Mouse (Mus musculus) lung, embryonic 14.5 days (tissue): ENCODE results near the gene Lrch4. TPM values are rescaled to one million over a fixed set of nuclear protein-coding genes. Genes with fewer than 3 reads are reported as not detected.

Source experiments
- ATAC-seq: fragments of 200-750 bp; cut with Nextera tagmentation; 2 replicates; pipeline ENCODE4 v1.8.0; 2017; ENCODE audit warnings: mild to moderate bottlenecking, moderate TSS enrichment, moderate library complexity; ENCODE audit not compliant: insufficient read depth
- DNase-seq: peaks from one replicate; pipeline ENCODE4 v3.0.0-alpha.2; 2015
- H3K27ac ChIP-seq: fragments of 300-500 bp; sonication (generic); 2 replicates; pipeline ENCODE4 v1.5.1; 2014; ENCODE audit warnings: low read depth, mild to moderate bottlenecking, moderate library complexity
- H3K27me3 ChIP-seq: fragments of 300-500 bp; sonication (generic); 2 replicates; pipeline ENCODE4 v1.6.1; 2014; ENCODE audit warnings: low read length, control low read depth; ENCODE audit not compliant: insufficient read depth
- H3K36me3 ChIP-seq: fragments of 300-500 bp; sonication (generic); 2 replicates; pipeline ENCODE4 v1.6.1; 2014; ENCODE audit warnings: control low read depth; ENCODE audit not compliant: insufficient read depth
- H3K4me1 ChIP-seq: fragments of 300-500 bp; sonication (generic); 2 replicates; pipeline ENCODE4 v1.6.1; 2014; ENCODE audit warnings: antibody characterized with exemption, control low read depth; ENCODE audit not compliant: insufficient read depth
- H3K4me2 ChIP-seq: fragments of 300-500 bp; sonication (generic); 2 replicates; pipeline ENCODE4 v1.6.1; 2014; ENCODE audit warnings: mild to moderate bottlenecking
- H3K4me3 ChIP-seq: fragments of 300-500 bp; sonication (generic); 2 replicates; pipeline ENCODE4 v1.5.1; 2014; ENCODE audit warnings: low read depth, low read length
- H3K9ac ChIP-seq: fragments of 300-500 bp; sonication (generic); 2 replicates; pipeline ENCODE4 v1.6.1; 2014
- H3K9me3 ChIP-seq: fragments of 300-500 bp; sonication (generic); 2 replicates; pipeline ENCODE4 v1.6.1; 2016; ENCODE audit warnings: low read depth, low read length, control low read depth
- CTCF ChIP-seq: IDR thresholded peaks from 2 replicates; pipeline ENCODE4 v1.5.1; 2016; ENCODE audit warnings: antibody characterized with exemption, low read depth
- WGBS: fragments of 180-500 bp; shearing (Covaris S2); extraction: QIAGEN DNeasy Blood & Tissue Kit; methylation state at CpG from one replicate; pipeline ENCODE4 v1.1.7; 2014; 5-methylcytosine and 5-hydroxymethylcytosine counted together
- polyA plus RNA-seq: library from polyadenylated mRNA; unstranded; fragments of >200 nt; fragmentation: Nextera tagmentation; extraction: Ambion mirVana; gene quantifications from 2 replicates; pipeline ENCODE4 v1.2.1, GENCODE M21; 2014

The Lrch4 gene
- polyA plus RNA-seq, 1 experiment from 2014 or later, result 40.5 TPM

- WGBS, result 34% methylated on average over 30 of the region's 30 CpGs
- Histone ChIP-seq H3K36me3 (0 out of 2 replicates have a peak, but pooled peaks cover 6% of the 10 kb centered on the region), H3K4me1 (peaks cover 5% of the 10 kb centered on the region; the same call in 1 of the 2 replicates), H3K27ac (peak overlapping the region; percentile 30; the same call in 1 of the 2 replicates), H3K4me3 (0 out of 2 replicates have a peak overlapping the region, but pooled peaks have one; percentile 8), H3K9me3 (no peaks in the 10 kb centered on the region), H3K27me3 (no peaks in the 10 kb centered on the region), H3K4me2 (peak overlapping the region; percentile 40), H3K9ac (no peak overlapping the region)
- ATAC-seq, result no peak
- TF ChIP-seq CTCF, result no peak
- peak; percentile 34 for DNase-seq
Measured at GRCm38 (mm10) chr5:137596601-137597261, 32.2 kb upstream of the Lrch4 start.

DNA sequence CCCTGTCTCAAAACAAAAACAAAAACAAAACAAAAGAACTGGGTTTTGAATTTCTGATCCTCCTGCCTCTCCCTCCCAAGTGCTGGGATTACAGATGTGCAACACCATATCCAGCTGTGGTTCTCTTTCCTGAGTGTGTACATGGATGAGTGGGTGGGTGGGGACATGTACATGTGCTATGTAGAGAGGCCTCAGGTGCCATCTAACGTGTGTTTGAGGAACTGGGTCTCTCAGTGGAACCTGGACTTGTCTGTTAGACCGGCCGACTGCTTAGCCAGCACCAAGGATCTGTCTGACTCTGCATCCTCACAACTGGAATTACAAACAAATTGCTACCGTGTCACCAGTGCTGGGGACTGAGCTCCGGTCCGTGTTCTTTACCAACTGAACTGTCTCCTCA is 31.3 kb upstream of the Lrch4 start:
- H3K9ac ChIP-seq, result no peak overlapping the region
- no peak for TF ChIP-seq CTCF
- ATAC-seq (no peak), DNase-seq (no peak)
- H3K27ac ChIP-seq, result no peak overlapping the region
- no peaks in the 10 kb centered on the region for H3K27me3 ChIP-seq
- H3K4me2 ChIP-seq, result no peak overlapping the region
- H3K4me1 ChIP-seq, result peaks cover 5% of the 10 kb centered on the region; the same call in 1 of the 2 replicates
- 92% methylated on average over 6 of the region's 6 CpGs for WGBS
- H3K9me3 ChIP-seq, result no peaks in the 10 kb centered on the region
- no peak overlapping the region for H3K4me3 ChIP-seq
- H3K36me3 ChIP-seq, result 0 out of 2 replicates have a peak, but pooled peaks cover 6% of the 10 kb centered on the region

DNA sequence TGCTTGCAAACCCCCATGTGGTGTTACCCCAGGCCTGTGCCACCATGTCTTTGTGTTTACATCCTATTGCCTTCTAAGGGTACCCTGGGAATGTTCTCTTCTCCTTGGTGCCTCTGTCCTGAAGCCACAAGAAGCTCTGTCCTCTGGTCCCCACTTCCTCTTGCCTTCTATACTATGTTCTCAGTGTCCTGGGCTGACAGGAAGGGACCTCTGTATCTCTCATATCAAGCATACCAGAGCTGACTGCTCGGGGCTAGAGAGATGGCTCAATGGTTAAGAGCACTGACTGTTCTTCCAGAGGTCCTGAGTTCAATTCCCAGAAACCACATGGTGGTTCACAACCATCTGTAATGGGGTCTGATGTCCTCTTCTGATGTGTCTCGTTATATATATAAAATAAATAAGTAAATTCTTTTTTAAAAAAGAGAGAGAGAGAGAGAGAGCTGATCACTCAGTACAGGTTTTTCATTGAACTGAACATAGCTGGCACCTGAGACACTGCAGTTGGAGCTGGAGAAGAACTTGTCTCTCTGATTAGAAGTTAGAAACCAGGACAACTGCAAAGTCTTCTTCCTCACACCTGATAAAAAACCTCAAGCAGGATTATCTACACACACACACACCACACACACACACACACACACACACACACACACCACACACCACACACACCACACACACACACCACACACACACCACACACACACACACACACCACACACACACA is 30.7 kb upstream of the Lrch4 start:
- TF ChIP-seq CTCF, result no peak

DNA sequence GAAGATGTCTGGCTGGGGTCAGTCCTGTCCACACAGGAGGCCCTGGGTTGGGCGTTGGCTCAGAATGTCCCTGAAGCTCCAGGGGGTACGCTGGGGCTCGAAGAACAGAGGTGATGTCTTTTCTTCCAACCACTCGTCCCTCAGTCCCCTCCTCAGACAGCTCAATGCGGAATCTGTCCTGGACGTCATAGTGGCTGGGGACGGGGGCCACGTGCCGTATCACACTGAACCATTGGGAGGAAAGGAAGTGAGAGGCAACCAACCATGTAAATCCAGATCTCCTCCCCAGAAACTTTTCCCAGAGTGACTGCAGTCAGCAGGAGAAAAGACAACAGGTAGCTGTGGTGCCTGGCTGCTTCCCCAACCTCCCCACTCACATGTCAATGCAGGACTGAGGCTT is 29.3 kb upstream of the Lrch4 start:
- Histone ChIP-seq H3K27ac (no peak overlapping the region), H3K27me3 (no peaks in the 10 kb centered on the region), H3K9me3 (no peaks in the 10 kb centered on the region), H3K9ac (peak overlapping the region; percentile 66), H3K36me3 (0 out of 2 replicates have a peak, but pooled peaks cover 12% of the 10 kb centered on the region), H3K4me2 (peak overlapping the region; percentile 82), H3K4me3 (peak overlapping the region; percentile 66), H3K4me1 (peaks cover 5% of the 10 kb centered on the region; the same call in 1 of the 2 replicates)
- DNase-seq (no peak), ATAC-seq (no peak)
- WGBS, result 56% methylated on average over 9 of the region's 9 CpGs
- no peak for TF ChIP-seq CTCF

More for the DNA sequence above, 30.7 kb upstream of the Lrch4 start:
- H3K4me1 ChIP-seq, result peaks cover 5% of the 10 kb centered on the region; the same call in 1 of the 2 replicates
- H3K27me3 ChIP-seq, result no peaks in the 10 kb centered on the region
- DNase-seq, result no peak
- no peak overlapping the region for H3K4me2 ChIP-seq
- no peak overlapping the region for H3K9ac ChIP-seq
- no peaks in the 10 kb centered on the region for H3K9me3 ChIP-seq
- no peak overlapping the region for H3K4me3 ChIP-seq
- no peak for ATAC-seq
- H3K36me3 ChIP-seq, result 0 out of 2 replicates have a peak, but pooled peaks cover 6% of the 10 kb centered on the region
- H3K27ac ChIP-seq, result no peak overlapping the region
- 73% methylated on average over 2 of the region's 2 CpGs for WGBS

DNA sequence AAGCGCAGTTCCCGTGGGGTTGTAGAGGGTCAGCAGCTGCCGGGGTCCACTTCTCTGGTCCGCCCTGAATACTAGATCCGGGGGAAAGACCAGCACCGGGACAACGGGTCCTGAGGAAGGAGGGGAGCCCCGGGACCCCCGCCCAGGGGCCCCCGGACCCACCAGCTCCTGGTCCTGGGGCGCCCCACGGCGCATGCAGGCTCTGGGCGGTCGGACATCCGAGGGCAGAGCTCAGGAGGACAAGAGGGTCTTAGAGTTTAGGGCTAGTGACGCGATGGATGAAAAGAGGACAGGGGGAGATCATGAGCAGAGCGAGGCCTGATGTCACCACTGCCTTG is 28.7 kb upstream of the Lrch4 start:
- H3K27me3 ChIP-seq, result no peaks in the 10 kb centered on the region
- H3K4me1 ChIP-seq, result peaks cover 5% of the 10 kb centered on the region; the same call in 1 of the 2 replicates
- 1% methylated on average over 19 of the region's 19 CpGs for WGBS
- no peak overlapping the region for H3K27ac ChIP-seq
- ATAC-seq, result peak; percentile 69
- DNase-seq, result no peak
- H3K36me3 ChIP-seq, result peaks cover 18% of the 10 kb centered on the region
- H3K9ac ChIP-seq, result peak overlapping the region; percentile 66
- H3K9me3 ChIP-seq, result no peaks in the 10 kb centered on the region
- no peak for TF ChIP-seq CTCF
- peak overlapping the region; percentile 66 for H3K4me3 ChIP-seq
- peak overlapping the region; percentile 82 for H3K4me2 ChIP-seq

DNA sequence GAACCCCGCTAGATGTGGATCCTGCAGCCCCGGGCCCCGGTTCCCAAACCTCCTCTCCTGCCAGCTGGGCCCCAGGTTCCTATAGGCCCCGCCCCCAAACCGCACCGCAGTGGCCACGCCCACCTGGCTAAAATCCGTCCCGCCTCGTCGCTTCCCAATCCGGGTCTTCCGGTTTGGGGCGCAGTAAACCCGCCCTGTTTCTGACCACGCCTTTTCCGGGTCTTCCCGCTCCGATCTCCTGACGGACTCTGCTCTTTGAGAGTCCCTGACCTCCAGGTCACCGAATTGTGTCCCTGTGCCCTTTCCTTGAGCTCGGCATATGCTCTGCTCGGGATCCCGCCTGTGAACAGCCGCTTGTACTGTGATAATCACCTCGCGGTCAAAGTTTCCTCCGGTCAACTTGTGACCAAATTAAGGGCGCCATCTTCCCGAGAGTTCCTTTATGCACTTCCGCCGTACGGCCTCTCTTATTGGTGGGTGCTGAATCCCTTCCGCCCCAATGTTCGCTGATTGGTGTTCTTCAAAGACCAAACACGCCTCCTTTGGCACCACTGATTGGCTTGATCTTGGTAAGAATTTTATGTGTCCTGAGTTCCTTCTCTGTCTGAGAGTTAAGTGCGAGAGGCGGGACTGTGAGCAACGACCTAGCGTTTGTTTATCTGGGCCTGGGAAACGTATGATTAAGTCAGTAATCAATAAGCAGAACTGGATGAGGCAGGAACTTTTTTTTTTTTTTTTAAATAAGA is 28.1 kb upstream of the Lrch4 start, which contains the start of gene Mospd3:
Gene Mospd3 (minus strand): TSS at position 440 of the 746 bp plus-strand sequence.
- no peaks in the 10 kb centered on the region for H3K27me3 ChIP-seq
- H3K4me1 ChIP-seq, result peaks cover 5% of the 10 kb centered on the region; the same call in 1 of the 2 replicates
- peak; percentile 95 for ATAC-seq
- peaks cover 23% of the 10 kb centered on the region for H3K36me3 ChIP-seq
- H3K9ac ChIP-seq, result peak within 1 kb of the TSS; percentile 66
- TF ChIP-seq CTCF, result no peak
- peak within 1 kb of the TSS; percentile 88 for H3K27ac ChIP-seq
- H3K4me3 ChIP-seq, result peak within 1 kb of the TSS; percentile 66
- peak; percentile 99 for DNase-seq
- under 1% methylated on average over 41 of the region's 41 CpGs for WGBS
- H3K9me3 ChIP-seq, result no peaks in the 10 kb centered on the region
- peak within 1 kb of the TSS; percentile 82 for H3K4me2 ChIP-seq
